Mouse (Mus musculus) heart, embryonic 13.5 days (tissue): ENCODE measurements at regions not wholly inside any gene's neighbourhood (a gene's known extent, or its start where the extent isn't known, plus 50 kb on each side); places are given as distances from the start of the nearest gene placed in this dataset.

ENCODE experiments used
- ATAC-seq: fragments of 200-750 bp; cut with Nextera tagmentation; 2 replicates; pipeline ENCODE4 v1.8.0; 2017; ENCODE audit warnings: moderate TSS enrichment; ENCODE audit not compliant: insufficient number of reproducible peaks, low FRiP score, low TSS enrichment; ENCODE audit errors: extremely low read depth
- H3K27ac ChIP-seq: fragments of 300-500 bp; sonication (generic); replicated peaks from 2 replicates; pipeline ENCODE4 v1.5.1; 2015; ENCODE audit warnings: moderate library complexity, mild to moderate bottlenecking, inconsistent platforms
- H3K27me3 ChIP-seq: fragments of 300-500 bp; sonication (generic); replicated peaks from 2 replicates; pipeline ENCODE4 v1.6.1; 2015; ENCODE audit warnings: mild to moderate bottlenecking, inconsistent platforms
- H3K36me3 ChIP-seq: fragments of 300-500 bp; sonication (generic); 2 replicates; pipeline ENCODE4 v1.6.1; 2015; ENCODE audit warnings: mild to moderate bottlenecking, inconsistent platforms
- H3K4me1 ChIP-seq: fragments of 300-500 bp; sonication (generic); 2 replicates; pipeline ENCODE4 v1.6.1; 2015; ENCODE audit warnings: inconsistent platforms
- H3K4me2 ChIP-seq: fragments of 300-500 bp; sonication (generic); 2 replicates; pipeline ENCODE4 v1.6.1; 2015; ENCODE audit warnings: inconsistent platforms, mild to moderate bottlenecking, moderate library complexity
- H3K4me3 ChIP-seq: fragments of 300-500 bp; sonication (generic); 2 replicates; pipeline ENCODE4 v1.5.1; 2015; ENCODE audit warnings: moderate library complexity, mild to moderate bottlenecking, inconsistent platforms
- H3K9ac ChIP-seq: fragments of 300-500 bp; sonication (generic); 2 replicates; pipeline ENCODE4 v1.6.1; 2015; ENCODE audit warnings: inconsistent platforms, mild to moderate bottlenecking, moderate library complexity
- H3K9me3 ChIP-seq: fragments of 300-500 bp; sonication (generic); 2 replicates; pipeline ENCODE4 v1.6.1; 2016; ENCODE audit warnings: inconsistent platforms
- WGBS: fragments of 180-500 bp; shearing (Covaris S2); methylation state at CpG from one replicate; pipeline ENCODE4 v1.1.7; 2015; ENCODE audit warnings: mixed read lengths; 5-methylcytosine and 5-hydroxymethylcytosine counted together

DNA sequence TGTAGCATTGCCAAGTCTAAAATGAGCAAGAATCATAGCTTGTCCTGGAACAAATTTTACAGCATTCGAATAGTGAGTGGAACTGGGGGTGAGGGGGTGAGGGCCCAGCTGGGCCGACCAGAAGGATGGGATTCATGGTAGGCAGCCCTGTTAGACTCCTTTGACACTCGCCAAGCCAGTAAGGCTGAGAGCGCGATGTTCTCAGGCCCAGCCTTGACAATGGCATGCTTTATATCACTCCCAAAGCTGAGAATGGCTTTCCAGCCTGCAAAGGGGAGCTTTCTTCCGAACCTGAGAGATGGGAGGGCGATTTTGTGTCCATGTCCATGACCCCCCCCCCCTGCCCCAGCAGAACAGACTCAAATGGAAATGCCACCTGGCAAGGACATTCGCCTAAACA lies 167.7 kb upstream of the Serp2 start:
- H3K27ac ChIP-seq = no peak overlapping the region
- 79% methylated on average over 8 of the region's 8 CpGs for WGBS

DNA sequence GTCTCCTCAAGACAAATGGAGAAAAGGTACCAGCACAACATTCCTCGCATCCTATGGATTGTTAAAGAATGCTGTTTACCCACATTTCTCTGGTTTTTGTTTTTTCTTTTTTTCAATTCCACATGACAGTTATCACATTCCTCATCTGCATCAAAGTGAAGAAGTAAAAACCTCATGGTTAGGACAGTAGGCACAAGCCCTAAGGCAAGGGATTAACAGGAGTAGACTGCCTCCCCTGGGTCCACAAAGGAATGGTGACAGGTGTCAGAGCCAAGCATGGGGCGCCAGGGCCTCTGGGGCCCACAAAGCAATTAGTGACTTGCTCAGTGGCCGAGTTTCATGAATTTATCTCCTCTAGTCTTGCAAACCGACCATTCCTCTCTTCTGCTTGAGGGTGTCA lies 166.9 kb upstream of the Serp2 start:
- Histone ChIP-seq H3K9me3 (peaks cover 5% of the 10 kb centered on the region; the same call in 1 of the 2 replicates), H3K4me1 (no peaks in the 10 kb centered on the region), H3K4me3 (no peak overlapping the region), H3K36me3 (no peaks in the 10 kb centered on the region), H3K9ac (no peak overlapping the region), H3K4me2 (no peak overlapping the region), H3K27me3 (no peaks in the 10 kb centered on the region), H3K27ac (no peak overlapping the region)
- ATAC-seq = no peak
- WGBS = 54% methylated on average over 4 of the region's 4 CpGs

More for the DNA sequence above, 167.7 kb upstream of the Serp2 start:
- peaks cover 5% of the 10 kb centered on the region; the same call in 1 of the 2 replicates for H3K9me3 ChIP-seq
- no peaks in the 10 kb centered on the region for H3K36me3 ChIP-seq
- no peak overlapping the region for H3K4me3 ChIP-seq
- no peak overlapping the region for H3K4me2 ChIP-seq
- H3K27me3 ChIP-seq = no peaks in the 10 kb centered on the region
- no peaks in the 10 kb centered on the region for H3K4me1 ChIP-seq
- ATAC-seq = no peak
- no peak overlapping the region for H3K9ac ChIP-seq

DNA sequence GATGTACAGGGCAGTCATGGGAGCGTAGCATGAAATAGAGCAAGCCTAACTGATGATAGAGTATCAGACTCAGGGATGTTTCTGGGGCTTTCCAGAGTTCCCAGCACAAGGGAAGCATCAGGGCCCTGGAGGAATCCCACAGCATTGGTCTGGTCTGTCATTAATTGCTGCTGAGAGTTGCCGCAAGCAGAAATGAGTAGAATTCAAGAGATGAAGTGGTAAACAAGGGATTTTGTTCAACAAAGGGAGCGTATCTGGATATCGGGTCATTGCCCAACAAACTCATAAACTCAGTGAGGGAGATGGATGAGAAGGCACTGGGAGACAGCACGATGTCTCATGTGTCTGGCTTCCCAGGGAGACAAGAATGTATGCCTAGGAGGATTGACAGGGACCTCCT lies 165.6 kb upstream of the Serp2 start:
- Histone ChIP-seq H3K9ac (no peak overlapping the region), H3K27ac (no peak overlapping the region), H3K27me3 (no peaks in the 10 kb centered on the region), H3K4me3 (no peak overlapping the region), H3K4me2 (no peak overlapping the region), H3K36me3 (no peaks in the 10 kb centered on the region), H3K4me1 (no peaks in the 10 kb centered on the region), H3K9me3 (peaks cover 5% of the 10 kb centered on the region; the same call in 1 of the 2 replicates)
- no peak for ATAC-seq
- 87% methylated on average over 5 of the region's 5 CpGs for WGBS

GRCm38 (mm10) chr14:76721751-76722150 lies 165.1 kb upstream of the Serp2 start:
- WGBS = 70% methylated on average over 9 of the region's 9 CpGs
- Histone ChIP-seq H3K27ac (no peak overlapping the region), H3K4me1 (no peaks in the 10 kb centered on the region), H3K9me3 (peaks cover 2% of the 10 kb centered on the region; the same call in 1 of the 2 replicates), H3K27me3 (no peaks in the 10 kb centered on the region), H3K4me3 (no peak overlapping the region), H3K36me3 (no peaks in the 10 kb centered on the region), H3K9ac (no peak overlapping the region), H3K4me2 (no peak overlapping the region)
- ATAC-seq = no peak

DNA sequence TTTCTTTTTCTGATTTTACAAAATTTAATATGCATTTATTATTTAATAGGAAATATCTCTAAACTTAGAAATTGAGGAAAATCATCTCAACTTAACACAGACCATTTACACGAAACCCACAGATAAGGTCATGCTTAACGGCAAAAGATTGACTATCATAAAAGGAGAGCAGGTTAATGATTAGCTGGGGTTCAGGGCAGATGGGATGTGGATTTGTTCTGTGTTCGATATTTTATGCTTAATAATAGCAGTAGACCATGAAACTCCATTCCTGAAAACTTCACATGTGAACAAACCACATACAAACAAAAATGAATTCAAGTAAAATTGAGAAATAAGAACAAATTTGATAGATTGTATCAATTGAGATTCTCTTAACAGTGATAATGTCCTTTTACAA lies 160.4 kb upstream of the Serp2 start:
- Histone ChIP-seq H3K9ac (no peak overlapping the region), H3K9me3 (peaks cover 6% of the 10 kb centered on the region; the same call in 1 of the 2 replicates), H3K27me3 (no peaks in the 10 kb centered on the region), H3K4me3 (no peak overlapping the region), H3K27ac (no peak overlapping the region), H3K4me1 (peaks cover 29% of the 10 kb centered on the region), H3K36me3 (no peaks in the 10 kb centered on the region), H3K4me2 (no peak overlapping the region)
- 87% methylated on average over 3 of the region's 3 CpGs for WGBS
- no peak for ATAC-seq

DNA sequence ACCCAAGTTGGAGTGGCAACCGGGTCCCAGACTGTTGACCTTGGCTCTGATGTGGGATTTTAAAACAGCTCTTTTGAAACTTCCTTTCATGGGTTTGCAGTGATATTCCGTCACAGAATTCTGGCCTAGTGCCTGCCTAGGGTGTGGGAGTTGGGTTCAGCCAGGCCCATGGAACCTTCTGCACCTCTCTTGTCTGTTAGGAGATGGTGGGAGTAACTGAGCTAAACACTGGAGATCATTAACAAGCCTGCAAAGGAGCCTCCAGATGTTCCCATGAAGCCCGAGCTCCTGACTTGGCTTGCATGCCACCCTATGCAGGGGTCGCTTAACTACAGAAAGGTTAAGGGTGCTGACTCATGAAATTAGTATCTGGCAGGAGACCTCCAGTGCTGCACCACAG lies 158.0 kb upstream of the Serp2 start:
- H3K9me3 ChIP-seq = peaks cover 6% of the 10 kb centered on the region; the same call in 1 of the 2 replicates
- H3K9ac ChIP-seq = no peak overlapping the region
- H3K27ac ChIP-seq = peak overlapping the region; percentile 45
- WGBS = 34% methylated on average over 4 of the region's 4 CpGs
- H3K4me1 ChIP-seq = peaks cover 37% of the 10 kb centered on the region
- H3K4me2 ChIP-seq = no peak overlapping the region
- no peaks in the 10 kb centered on the region for H3K36me3 ChIP-seq
- H3K27me3 ChIP-seq = no peaks in the 10 kb centered on the region
- no peak for ATAC-seq
- no peak overlapping the region for H3K4me3 ChIP-seq

DNA sequence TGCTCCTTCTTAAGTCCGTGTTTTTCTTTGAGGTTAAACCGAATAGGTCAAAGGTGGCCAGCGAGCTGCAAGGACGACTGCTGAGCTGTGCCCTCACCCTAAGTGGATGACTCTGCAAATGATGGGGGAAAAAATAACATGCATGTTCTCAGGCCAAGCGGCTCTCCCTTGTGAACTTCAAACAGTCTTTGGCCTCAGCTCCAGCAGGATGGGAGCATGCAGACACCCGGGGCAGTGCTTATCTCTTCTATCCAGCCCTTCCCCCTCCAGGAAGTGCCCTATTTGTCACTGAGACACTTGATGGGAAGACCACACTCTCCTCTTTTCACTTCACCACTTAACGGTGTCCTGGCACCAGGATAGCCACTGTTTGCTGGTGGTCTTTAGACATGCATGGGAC lies 157.3 kb upstream of the Serp2 start:
- WGBS = 15% methylated on average over 7 of the region's 7 CpGs
- H3K4me2 ChIP-seq = no peak overlapping the region
- H3K4me3 ChIP-seq = no peak overlapping the region
- no peaks in the 10 kb centered on the region for H3K27me3 ChIP-seq
- H3K36me3 ChIP-seq = no peaks in the 10 kb centered on the region
- H3K9ac ChIP-seq = no peak overlapping the region
- H3K4me1 ChIP-seq = peaks cover 44% of the 10 kb centered on the region
- no peak for ATAC-seq
- H3K27ac ChIP-seq = peak overlapping the region; percentile 45
- peaks cover 6% of the 10 kb centered on the region; the same call in 1 of the 2 replicates for H3K9me3 ChIP-seq

- WGBS = 66% methylated on average over 11 of the region's 11 CpGs
- Histone ChIP-seq H3K9ac (no peak overlapping the region), H3K27ac (0 out of 2 replicates have a peak overlapping the region, but pooled peaks have one; percentile 1), H3K9me3 (peaks cover 6% of the 10 kb centered on the region; the same call in 1 of the 2 replicates), H3K27me3 (no peaks in the 10 kb centered on the region), H3K4me3 (no peak overlapping the region), H3K4me2 (no peak overlapping the region), H3K4me1 (peaks cover 28% of the 10 kb centered on the region), H3K36me3 (no peaks in the 10 kb centered on the region)
- no peak for ATAC-seq
Observed at GRCm38 (mm10) chr14:76708728-76709127, 152.0 kb upstream of the Serp2 start.

- H3K9ac ChIP-seq = no peak overlapping the region
- H3K27ac ChIP-seq = peak overlapping the region; percentile 67
- 72% methylated on average over 7 of the region's 7 CpGs for WGBS
- no peaks in the 10 kb centered on the region for H3K9me3 ChIP-seq
- no peak for ATAC-seq
- no peaks in the 10 kb centered on the region for H3K27me3 ChIP-seq
- H3K4me1 ChIP-seq = peaks cover 41% of the 10 kb centered on the region
- H3K4me3 ChIP-seq = no peak overlapping the region
- no peaks in the 10 kb centered on the region for H3K36me3 ChIP-seq
- no peak overlapping the region for H3K4me2 ChIP-seq
Observed at GRCm38 (mm10) chr14:76703373-76703764, 146.7 kb upstream of the Serp2 start.

GRCm38 (mm10) chr14:76702709-76703372 lies 146.2 kb upstream of the Serp2 start:
- peaks cover 46% of the 10 kb centered on the region for H3K4me1 ChIP-seq
- H3K9me3 ChIP-seq = no peaks in the 10 kb centered on the region
- ATAC-seq = no peak
- no peaks in the 10 kb centered on the region for H3K27me3 ChIP-seq
- H3K4me3 ChIP-seq = no peak overlapping the region
- H3K9ac ChIP-seq = no peak overlapping the region
- H3K4me2 ChIP-seq = peak overlapping the region; percentile 8; the same call in 1 of the 2 replicates
- WGBS = 40% methylated on average over 8 of the region's 8 CpGs
- peak overlapping the region; percentile 67 for H3K27ac ChIP-seq
- H3K36me3 ChIP-seq = no peaks in the 10 kb centered on the region

- Histone ChIP-seq H3K4me3 (no peak overlapping the region), H3K27ac (peak overlapping the region; percentile 82), H3K36me3 (no peaks in the 10 kb centered on the region), H3K27me3 (no peaks in the 10 kb centered on the region), H3K4me2 (peak overlapping the region; percentile 8; the same call in 1 of the 2 replicates), H3K9me3 (no peaks in the 10 kb centered on the region), H3K9ac (no peak overlapping the region), H3K4me1 (peaks cover 48% of the 10 kb centered on the region)
- 41% methylated on average over 14 of the region's 14 CpGs for WGBS
- no peak for ATAC-seq
Observed at GRCm38 (mm10) chr14:76701911-76702708, 145.4 kb upstream of the Serp2 start.
